Mouse (Mus musculus): ENCODE results near the gene Zfyve28.

GRCm38 (mm10) chr5:34210279-34210678 is 78.0 kb downstream of the Zfyve28 start:
- TF ChIP-seq CTCF (IDR thresholded peaks at IDR 0.05; ENCODE audit: insufficient read depth, low read length) (peak; percentile 96), POLR2A (IDR thresholded peaks at IDR 0.05; ENCODE audit: borderline replicate concordance, extremely low read depth, low read depth, low read length) (no peak)

Measured in lung, adult 2 months (tissue).